Mouse (Mus musculus): ENCODE measurements at regions not wholly inside any gene's neighbourhood (a gene's known extent, or its start where the extent isn't known, plus 50 kb on each side); places are given as distances from the start of the nearest gene placed in this dataset.
A peak's percentile ranks its signal among the peaks of the same experiment; 100 is the strongest.

GRCm38 (mm10) chr5:141054991-141055390, 54.6 kb upstream of the Card11 start:
- DNase-seq, result no peak

DNA sequence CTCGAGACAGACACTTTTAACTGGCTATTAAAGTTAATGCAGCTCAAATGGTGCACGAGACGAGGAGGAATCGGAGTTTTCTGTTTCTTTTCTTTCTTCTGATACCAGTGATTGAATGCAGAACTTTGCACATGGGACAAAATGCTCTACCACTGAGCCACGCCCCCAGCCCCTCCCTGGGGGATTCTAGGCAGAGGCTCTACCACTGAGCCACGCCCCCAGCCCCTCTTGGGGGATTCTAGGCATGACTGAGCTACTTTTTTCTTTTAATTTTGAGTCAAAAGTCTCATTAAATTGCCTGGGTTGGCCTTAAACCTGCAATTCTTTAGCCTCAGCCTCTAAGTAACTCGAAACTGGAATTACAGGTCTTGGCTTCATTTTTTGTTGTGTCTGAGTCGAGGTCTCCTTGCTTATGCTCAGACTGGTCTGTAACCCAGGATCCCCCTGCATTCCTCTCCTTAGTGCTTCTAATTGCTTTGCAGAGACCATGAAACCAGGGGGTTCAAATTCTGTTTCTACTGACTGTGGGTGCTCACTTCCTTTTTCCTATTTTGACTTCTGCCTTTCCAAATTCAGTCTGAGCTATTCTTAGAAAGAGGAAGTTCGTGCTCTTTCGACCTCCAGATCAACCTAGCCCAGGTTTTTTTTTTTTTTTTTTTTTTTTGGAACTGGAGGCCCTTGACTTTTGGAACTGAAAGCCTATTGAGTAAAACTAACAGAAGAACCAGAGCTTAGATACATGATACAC, 55.4 kb upstream of the Card11 start:
- no peak for DNase-seq

DNA sequence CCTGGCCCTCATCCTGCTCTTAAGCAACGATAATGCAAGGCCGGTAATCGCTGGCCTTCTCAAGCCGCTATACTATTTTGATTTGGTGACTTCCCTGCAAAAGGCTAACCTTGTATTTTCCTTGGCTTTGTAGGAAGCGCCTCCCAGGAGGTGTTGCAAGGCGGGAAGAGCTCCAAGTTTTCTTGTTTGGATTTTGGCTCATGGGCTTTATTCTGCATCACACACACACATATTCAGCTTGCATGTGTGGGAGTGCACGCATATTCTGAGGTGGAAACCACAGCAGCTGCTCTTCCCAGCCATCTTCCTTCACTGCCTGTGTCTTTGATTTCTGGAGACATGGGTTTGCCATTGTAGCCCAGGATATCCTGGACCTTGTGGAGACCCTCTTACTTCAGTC, 57.8 kb upstream of the Card11 start:
- DNase-seq, result peak; percentile 20

- DNase-seq, result no peak
Measured at GRCm38 (mm10) chr5:141058863-141059262, 58.5 kb upstream of the Card11 start.

DNA sequence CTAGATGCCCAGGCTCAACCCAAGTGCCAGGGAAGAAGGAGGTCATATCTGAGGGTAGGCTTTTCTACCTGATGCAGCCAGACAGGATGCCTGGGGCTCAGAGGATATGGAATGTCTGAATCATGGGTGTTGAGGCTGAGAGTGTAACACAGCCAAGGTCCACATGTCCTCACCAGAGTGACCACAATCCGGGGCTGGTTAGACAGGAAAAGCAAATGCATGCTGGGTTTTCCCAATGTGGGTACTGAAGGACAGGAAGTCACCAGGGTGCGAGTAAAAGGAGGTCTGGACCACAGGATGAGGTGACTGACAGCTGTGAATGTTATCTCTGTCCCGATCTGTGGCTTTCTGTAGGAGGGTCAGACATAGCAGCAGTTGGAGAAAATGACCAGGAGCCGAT, 61.8 kb upstream of the Card11 start:
- no peak for DNase-seq

DNA sequence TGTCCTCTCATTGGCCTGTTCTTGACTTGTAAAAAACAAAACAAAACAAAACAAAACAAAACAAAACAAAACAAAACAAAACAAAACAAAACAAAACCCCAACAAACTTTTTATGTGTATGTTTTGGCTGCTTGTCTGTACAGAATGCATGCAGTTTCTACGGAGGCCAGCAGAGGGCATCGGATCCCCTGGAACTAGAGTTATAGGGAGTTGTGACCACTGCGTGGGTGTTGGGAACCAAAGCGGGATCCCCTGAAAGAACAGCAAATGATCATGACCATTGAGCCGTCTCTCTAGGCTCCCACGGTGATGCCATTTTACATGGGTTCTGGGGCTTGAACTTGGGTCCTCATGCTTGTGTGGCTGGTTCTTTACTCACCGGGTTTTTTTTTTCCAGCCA, 67.2 kb upstream of the Card11 start:
- no peak for DNase-seq

DNA sequence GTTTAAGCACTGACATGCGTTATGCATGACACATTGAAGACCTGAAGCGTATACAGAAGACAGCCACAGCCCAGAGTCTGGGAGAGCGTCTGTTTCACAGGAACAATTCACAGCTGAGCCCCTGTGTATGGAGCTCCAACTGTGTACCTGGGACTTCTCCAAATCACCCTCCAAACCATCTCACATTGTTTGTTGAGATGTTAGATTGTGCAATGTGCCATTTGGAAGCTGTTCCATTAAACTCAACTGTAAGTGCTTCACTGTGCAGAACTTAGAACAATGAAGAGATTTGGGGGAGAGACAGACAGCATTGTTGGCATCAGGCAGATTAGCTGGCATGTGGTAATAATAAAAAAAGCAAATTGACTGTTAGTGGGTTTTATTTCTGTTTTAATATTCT, 74.1 kb upstream of the Card11 start:
- no peak for DNase-seq

DNA sequence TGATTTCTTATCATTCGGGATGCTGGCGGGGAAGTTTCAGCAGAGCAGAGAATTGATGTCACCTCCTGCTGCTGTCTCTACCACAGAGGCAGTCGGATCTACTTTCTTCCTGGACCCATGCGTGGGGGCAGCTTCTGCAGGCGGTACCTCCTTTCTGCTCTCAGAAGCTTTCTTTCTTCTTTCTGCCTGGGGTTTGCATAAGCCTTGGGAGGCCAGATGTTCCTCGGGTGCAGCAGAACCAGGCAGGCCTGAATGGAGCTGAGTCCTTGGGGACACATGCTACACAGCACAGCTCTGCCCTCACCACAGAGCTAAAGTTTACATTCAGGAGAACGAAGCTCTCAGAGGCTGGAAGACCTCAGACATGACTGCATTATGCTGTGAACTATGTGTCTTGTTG, 75.8 kb upstream of the Card11 start:
- no peak for DNase-seq

DNA sequence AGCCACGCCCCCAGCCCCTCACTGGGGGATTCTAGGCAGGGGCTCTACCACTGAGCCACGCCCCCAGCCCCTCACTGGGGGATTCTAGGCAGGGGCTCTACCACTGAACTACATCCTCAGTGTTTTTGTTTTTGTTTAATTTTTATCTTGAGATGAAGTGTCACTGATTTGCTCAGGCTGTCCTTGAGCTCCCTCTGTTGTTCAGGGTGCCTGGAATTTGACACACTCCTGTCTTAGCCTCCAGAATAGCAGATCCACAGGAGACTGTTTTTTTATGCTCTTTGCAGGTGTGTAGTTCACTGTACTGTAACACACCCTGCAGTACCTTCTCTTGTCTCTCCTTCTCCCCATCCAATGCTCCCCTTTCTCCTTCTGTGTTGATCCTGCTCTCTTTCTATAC, 76.6 kb upstream of the Card11 start:
- peak; percentile 8 for DNase-seq

DNA sequence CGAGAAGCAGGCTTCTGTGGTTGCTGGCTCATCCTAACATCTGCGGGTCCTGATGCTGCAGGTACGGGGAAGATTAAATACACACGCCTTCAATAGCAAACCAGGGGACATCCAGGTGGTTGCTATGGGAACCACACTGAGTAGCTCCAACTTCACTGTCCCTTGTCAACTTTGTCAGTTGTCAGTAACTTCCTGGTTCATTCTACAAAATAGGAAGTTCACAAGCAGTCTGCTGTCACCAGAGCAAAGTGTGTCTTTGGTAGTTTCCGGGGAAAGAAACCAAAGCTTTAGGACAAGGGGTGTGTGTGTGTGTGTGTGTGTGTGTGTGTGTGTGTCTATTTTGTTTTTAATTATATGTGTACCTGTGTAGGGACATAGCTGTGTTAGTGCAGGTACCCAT, 80.5 kb upstream of the Card11 start:
- no peak for DNase-seq

- no peak for DNase-seq
Measured at GRCm38 (mm10) chr5:141084056-141084730, 83.8 kb upstream of the Card11 start.

DNA sequence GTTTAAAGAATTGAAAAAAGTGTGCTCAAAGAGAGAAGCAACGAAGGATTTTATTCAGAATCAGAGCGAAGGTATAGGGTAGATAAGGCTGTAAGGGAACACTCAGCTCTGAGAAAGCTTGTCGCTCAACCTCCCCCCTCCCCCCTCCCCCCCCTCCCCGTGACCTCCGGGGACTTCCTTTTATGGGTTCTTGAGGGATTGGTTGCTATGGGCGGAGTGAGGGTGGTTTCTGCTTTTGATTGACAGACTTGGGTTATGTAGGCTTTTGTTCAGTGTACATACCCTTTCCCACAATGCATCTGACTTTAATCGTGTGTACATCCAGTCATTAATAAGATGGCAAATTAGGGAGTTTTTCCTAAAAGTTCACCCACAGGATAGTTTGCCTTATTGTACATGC, 84.4 kb upstream of the Card11 start:
- no peak for DNase-seq

DNA sequence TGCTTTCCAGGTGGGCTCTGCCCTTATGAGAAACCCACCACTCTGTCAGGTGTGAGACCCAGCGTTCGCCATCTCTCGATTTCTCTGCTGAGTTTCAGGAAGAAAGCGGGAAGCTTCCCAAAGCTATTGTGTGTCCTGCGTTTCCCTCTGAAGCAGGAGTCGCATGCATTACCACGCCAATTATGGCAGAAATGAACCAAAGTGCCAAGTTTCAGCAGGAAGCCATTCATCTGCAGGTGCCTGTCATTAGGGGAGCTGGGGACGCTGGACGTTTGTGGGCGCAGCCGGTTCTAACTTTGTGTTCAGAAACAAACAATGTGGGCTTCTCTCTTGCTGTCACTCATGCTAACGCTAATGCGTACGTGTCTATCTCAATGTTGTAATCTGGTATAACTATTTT, 91.3 kb upstream of the Card11 start:
- DNase-seq, result no peak

- DNase-seq, result peak; percentile 79
Measured at GRCm38 (mm10) chr5:141093641-141094040, 93.3 kb upstream of the Card11 start.

- no peak for DNase-seq
Measured at GRCm38 (mm10) chr5:141097878-141098277, 97.5 kb upstream of the Card11 start.

DNA sequence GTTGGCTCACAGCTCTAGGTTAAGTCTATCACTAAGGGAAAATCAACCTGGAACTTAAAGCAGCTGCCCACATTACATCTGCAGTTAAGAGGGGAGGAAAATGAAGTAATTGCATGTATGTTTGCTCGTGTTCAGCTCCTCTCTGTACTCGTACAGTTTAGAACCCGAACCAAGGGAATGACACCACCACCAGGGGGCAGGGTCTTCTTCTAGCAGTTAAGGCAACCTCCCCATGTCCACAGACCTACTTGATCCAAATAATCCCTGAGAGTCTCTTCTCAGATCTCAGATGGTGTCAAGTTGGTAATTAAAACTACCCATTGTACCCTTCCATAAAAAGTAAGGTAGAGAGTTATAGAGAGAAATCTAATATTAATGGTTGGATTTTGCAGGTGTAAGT, 111.3 kb upstream of the Card11 start:
- DNase-seq, result peak; percentile 23

- DNase-seq, result no peak
Measured at GRCm38 (mm10) chr5:141115273-141115904, 115.0 kb upstream of the Card11 start.

- no peak for DNase-seq
Measured at GRCm38 (mm10) chr5:141115963-141116362, 115.6 kb upstream of the Card11 start.

GRCm38 (mm10) chr5:141125870-141126269, 115.4 kb upstream of the Sdk1 start:
- no peak for DNase-seq

GRCm38 (mm10) chr5:141126536-141126935, 114.8 kb upstream of the Sdk1 start:
- DNase-seq, result no peak

DNA sequence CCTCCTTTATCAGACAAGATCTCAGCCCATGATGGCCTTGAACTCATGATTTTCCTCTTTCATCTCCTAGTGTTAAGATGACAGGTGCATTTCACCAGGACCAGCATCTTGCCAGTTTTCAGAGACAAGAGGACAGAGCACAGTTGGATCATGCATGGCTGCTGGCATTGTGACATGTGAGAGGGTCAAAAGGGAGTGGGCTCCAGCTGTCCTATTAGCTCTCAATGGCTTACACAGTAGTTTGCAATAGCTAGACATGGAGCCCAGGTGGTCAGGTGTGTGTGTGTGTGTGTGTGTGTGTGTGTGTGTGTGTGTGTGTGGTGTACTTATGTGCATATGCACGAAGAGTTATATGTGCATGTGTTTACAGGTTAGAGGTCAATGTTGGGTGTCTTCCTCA, 110.3 kb upstream of the Sdk1 start:
- DNase-seq, result no peak

- peak; percentile 16 for DNase-seq
Measured at GRCm38 (mm10) chr5:141131906-141132305, 109.4 kb upstream of the Sdk1 start.

DNA sequence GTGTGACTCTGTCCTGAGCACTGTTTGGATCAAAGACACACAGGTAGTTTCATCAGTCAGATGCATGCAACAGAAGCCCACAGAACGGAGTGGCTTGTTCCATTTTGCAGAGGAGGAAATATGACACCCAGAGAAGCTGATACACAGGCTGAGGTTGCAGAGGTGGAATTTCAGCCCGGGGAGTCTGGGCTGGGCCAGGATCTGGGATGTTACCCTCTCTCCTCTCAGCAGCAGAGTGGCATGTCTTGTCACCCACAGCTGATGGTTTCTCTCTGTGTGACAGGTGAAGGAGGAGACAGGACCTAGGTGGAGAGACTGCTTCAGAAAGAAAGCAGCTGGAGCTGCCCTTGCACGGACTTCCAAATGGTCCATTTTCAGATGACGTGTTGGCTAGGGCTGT, 105.1 kb upstream of the Sdk1 start:
- no peak for DNase-seq

- peak; percentile 31 for DNase-seq
Measured at GRCm38 (mm10) chr5:141137716-141138115, 103.6 kb upstream of the Sdk1 start.

All from adrenal gland, postnatal 10 days (tissue).